Mouse (Mus musculus): ENCODE measurements around the gene Tiam2. TPM values are rescaled to one million over a fixed set of nuclear protein-coding genes. Genes with fewer than 3 reads are reported as not detected.

The Tiam2 gene
- polyA plus RNA-seq, 1 experiment = 2.5 TPM

DNA sequence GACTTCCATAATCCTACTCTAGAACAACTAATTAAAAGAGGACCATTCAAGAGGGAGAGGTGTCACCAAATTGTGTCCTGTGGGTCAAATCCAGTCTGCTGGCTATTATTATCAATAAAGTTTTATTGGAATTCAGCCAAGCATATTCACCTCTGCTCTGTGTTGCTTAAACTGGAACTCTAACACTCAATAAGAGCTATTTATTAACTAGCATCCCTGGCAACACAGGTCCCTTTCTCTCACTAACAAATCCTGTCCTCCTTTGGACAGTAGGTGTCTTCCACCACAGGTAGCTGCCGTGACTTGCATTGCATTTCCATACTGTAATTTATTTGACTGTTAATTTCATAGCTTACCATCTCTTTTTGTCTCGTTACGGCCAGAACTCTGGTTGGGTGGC lies 169.7 kb downstream of the Tiam2 start:
- no peak overlapping the region for H3K27ac ChIP-seq (ENCODE audit: insufficient read depth, low read length)
- H3K36me3 ChIP-seq (ENCODE audit: control insufficient read depth, insufficient read depth, low read length, poor library complexity, severe bottlenecking) = no peaks in the 10 kb centered on the region
- H3K9me3 ChIP-seq (replicated peaks; ENCODE audit: control insufficient read depth, insufficient read depth, low read length, poor library complexity, severe bottlenecking) = no peaks in the 10 kb centered on the region
- no peaks in the 10 kb centered on the region for H3K27me3 ChIP-seq (ENCODE audit: control insufficient read depth, insufficient read depth, low read length, poor library complexity, severe bottlenecking)
- no peak overlapping the region for H3K4me3 ChIP-seq (ENCODE audit: low read depth, low read length)
- TF ChIP-seq POLR2A (IDR thresholded peaks at IDR 0.05; ENCODE audit: insufficient read depth, low read length) (no peak), EP300 (IDR thresholded peaks at IDR 0.05; ENCODE audit: insufficient read depth, low read depth, low read length) (no peak), CTCF (IDR thresholded peaks at IDR 0.05; ENCODE audit: low read depth, low read length) (no peak)
- H3K4me1 ChIP-seq (ENCODE audit: control insufficient read depth, insufficient read depth, low read length) = no peaks in the 10 kb centered on the region
- no peak overlapping the region for H3K9ac ChIP-seq (ENCODE audit: low read depth, poor library complexity, severe bottlenecking)

DNA sequence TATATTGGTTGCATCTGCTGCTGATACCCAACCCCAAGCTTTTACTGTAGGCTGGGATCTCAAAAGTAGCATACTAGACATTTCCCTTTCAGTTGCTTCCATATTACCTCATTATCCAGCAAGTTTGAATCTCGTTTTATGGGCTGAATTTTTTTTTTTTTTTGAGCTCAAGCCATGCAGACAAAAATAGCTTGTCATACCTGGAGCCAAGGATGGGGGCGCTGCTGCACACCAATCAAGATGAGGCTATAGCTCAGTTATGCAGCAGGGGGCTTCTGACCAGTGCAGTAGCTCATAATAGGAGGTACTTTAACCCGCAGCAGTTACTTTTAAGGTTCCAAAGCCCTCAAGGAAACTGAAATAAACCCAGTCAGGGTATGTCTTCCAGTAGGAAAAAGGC lies 171.7 kb downstream of the Tiam2 start:
- Histone ChIP-seq H3K9ac (ENCODE audit: low read depth, poor library complexity, severe bottlenecking) (no peak overlapping the region), H3K27me3 (ENCODE audit: control insufficient read depth, insufficient read depth, low read length, poor library complexity, severe bottlenecking) (no peaks in the 10 kb centered on the region), H3K4me1 (ENCODE audit: control insufficient read depth, insufficient read depth, low read length) (no peaks in the 10 kb centered on the region), H3K4me3 (ENCODE audit: low read depth, low read length) (no peak overlapping the region), H3K9me3 (replicated peaks; ENCODE audit: control insufficient read depth, insufficient read depth, low read length, poor library complexity, severe bottlenecking) (no peaks in the 10 kb centered on the region), H3K27ac (ENCODE audit: insufficient read depth, low read length) (no peak overlapping the region), H3K36me3 (ENCODE audit: control insufficient read depth, insufficient read depth, low read length, poor library complexity, severe bottlenecking) (no peaks in the 10 kb centered on the region)
- TF ChIP-seq CTCF (IDR thresholded peaks at IDR 0.05; ENCODE audit: low read depth, low read length) (peak; percentile 62), POLR2A (IDR thresholded peaks at IDR 0.05; ENCODE audit: insufficient read depth, low read length) (no peak)

DNA sequence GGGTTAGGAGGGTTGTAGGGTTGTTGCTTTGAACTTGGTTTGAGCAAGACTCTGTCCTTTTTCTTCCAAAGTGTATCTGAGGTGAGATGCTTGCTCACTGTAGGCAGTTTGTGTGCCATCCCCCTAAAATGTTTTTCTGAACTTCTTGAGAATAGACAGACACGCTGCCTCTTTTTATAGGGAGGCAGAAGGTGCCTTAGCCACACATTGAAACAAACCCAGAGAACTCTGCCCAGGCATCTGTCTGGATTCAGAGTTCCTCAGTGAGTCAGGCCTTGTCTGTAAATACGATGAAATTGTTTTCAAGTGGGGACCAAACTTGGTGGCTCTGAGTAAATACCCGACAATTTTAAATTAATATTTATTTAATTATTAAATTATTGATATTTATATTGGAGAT lies 172.2 kb downstream of the Tiam2 start:
- no peaks in the 10 kb centered on the region for H3K36me3 ChIP-seq (ENCODE audit: control insufficient read depth, insufficient read depth, low read length, poor library complexity, severe bottlenecking)
- no peak overlapping the region for H3K27ac ChIP-seq (ENCODE audit: insufficient read depth, low read length)
- no peak for TF ChIP-seq EP300 (IDR thresholded peaks at IDR 0.05; ENCODE audit: insufficient read depth, low read depth, low read length)
- no peaks in the 10 kb centered on the region for H3K9me3 ChIP-seq (replicated peaks; ENCODE audit: control insufficient read depth, insufficient read depth, low read length, poor library complexity, severe bottlenecking)
- H3K9ac ChIP-seq (ENCODE audit: low read depth, poor library complexity, severe bottlenecking) = no peak overlapping the region
- H3K4me3 ChIP-seq (ENCODE audit: low read depth, low read length) = no peak overlapping the region
- H3K27me3 ChIP-seq (ENCODE audit: control insufficient read depth, insufficient read depth, low read length, poor library complexity, severe bottlenecking) = no peaks in the 10 kb centered on the region
- H3K4me1 ChIP-seq (ENCODE audit: control insufficient read depth, insufficient read depth, low read length) = no peaks in the 10 kb centered on the region

DNA sequence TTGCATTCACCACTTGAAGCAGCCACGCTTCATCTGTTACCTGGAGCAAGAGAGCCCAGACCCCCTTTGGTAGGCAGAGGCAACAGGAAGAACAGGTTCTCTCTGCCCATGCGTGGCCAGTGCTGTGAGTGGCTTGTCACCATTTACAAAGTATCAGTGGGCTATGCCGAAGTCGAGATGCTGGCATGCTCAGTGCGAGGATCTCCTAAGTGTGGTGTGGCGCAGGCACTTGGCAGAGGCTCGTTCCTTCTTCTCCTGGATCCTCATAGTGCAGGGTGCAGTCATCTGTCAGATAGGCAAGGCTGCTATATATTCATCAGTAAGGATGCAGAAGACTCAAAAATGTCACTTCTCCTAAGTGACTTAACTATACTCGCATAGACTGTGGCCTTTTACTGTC lies 173.1 kb downstream of the Tiam2 start:
- H3K9me3 ChIP-seq (replicated peaks; ENCODE audit: control insufficient read depth, insufficient read depth, low read length, poor library complexity, severe bottlenecking) = no peaks in the 10 kb centered on the region
- no peak overlapping the region for H3K27ac ChIP-seq (ENCODE audit: insufficient read depth, low read length)
- H3K36me3 ChIP-seq (ENCODE audit: control insufficient read depth, insufficient read depth, low read length, poor library complexity, severe bottlenecking) = no peaks in the 10 kb centered on the region
- H3K4me1 ChIP-seq (ENCODE audit: control insufficient read depth, insufficient read depth, low read length) = peaks cover under 1% of the 10 kb centered on the region
- H3K4me3 ChIP-seq (ENCODE audit: low read depth, low read length) = no peak overlapping the region
- no peaks in the 10 kb centered on the region for H3K27me3 ChIP-seq (ENCODE audit: control insufficient read depth, insufficient read depth, low read length, poor library complexity, severe bottlenecking)
- no peak for TF ChIP-seq CTCF (IDR thresholded peaks at IDR 0.05; ENCODE audit: low read depth, low read length)
- no peak overlapping the region for H3K9ac ChIP-seq (ENCODE audit: low read depth, poor library complexity, severe bottlenecking)

DNA sequence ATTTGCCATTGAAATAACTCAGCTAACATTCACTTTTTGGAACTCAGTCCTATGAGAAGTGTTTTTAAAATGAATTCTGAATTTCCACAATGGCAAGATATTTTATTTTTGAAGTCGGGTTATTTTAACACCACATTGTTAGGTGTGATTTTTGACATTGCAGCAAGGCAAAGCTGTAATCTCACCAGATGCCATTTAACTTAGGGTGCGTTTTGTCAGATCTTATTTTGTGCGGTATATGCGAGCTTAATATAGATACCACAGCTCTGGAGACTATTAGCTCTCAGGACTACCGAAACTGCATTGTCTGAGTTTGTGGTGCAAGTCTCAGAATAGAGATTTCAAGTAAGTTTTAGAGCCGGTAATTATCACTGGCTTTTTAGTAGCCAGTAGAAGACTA lies 173.7 kb downstream of the Tiam2 start:
- TF ChIP-seq CTCF (IDR thresholded peaks at IDR 0.05; ENCODE audit: low read depth, low read length) (no peak), EP300 (IDR thresholded peaks at IDR 0.05; ENCODE audit: insufficient read depth, low read depth, low read length) (no peak), POLR2A (IDR thresholded peaks at IDR 0.05; ENCODE audit: insufficient read depth, low read length) (no peak)

DNA sequence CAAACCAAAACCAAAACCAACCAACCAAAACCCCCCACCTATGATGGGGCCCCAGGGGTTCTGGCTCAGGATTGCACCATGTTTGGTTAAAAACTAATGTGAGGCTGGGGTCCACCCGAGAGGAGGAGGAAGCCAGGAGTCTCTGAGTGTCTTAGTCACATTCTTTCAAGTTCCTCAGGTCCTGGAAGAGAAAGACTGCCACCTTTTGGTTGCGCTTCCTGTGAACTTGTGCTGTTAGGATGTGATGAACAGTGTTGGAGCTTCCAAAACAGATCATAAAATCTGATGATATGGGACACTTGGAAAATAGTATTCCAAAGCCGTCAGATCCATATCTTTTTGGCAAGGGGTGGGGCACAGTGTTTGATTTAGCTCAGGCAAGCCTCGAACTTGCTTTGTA lies 174.6 kb downstream of the Tiam2 start:
- Histone ChIP-seq H3K4me1 (ENCODE audit: control insufficient read depth, insufficient read depth, low read length) (peaks cover 5% of the 10 kb centered on the region), H3K27ac (ENCODE audit: insufficient read depth, low read length) (no peak overlapping the region), H3K4me3 (ENCODE audit: low read depth, low read length) (no peak overlapping the region), H3K27me3 (ENCODE audit: control insufficient read depth, insufficient read depth, low read length, poor library complexity, severe bottlenecking) (no peaks in the 10 kb centered on the region), H3K9me3 (replicated peaks; ENCODE audit: control insufficient read depth, insufficient read depth, low read length, poor library complexity, severe bottlenecking) (no peaks in the 10 kb centered on the region), H3K9ac (ENCODE audit: low read depth, poor library complexity, severe bottlenecking) (no peak overlapping the region), H3K36me3 (ENCODE audit: control insufficient read depth, insufficient read depth, low read length, poor library complexity, severe bottlenecking) (no peaks in the 10 kb centered on the region)
- TF ChIP-seq POLR2A (IDR thresholded peaks at IDR 0.05; ENCODE audit: insufficient read depth, low read length) (no peak), CTCF (IDR thresholded peaks at IDR 0.05; ENCODE audit: low read depth, low read length) (no peak), EP300 (IDR thresholded peaks at IDR 0.05; ENCODE audit: insufficient read depth, low read depth, low read length) (no peak)

More for the DNA sequence above, 173.7 kb downstream of the Tiam2 start:
- peaks cover 5% of the 10 kb centered on the region for H3K4me1 ChIP-seq (ENCODE audit: control insufficient read depth, insufficient read depth, low read length)
- H3K9ac ChIP-seq (ENCODE audit: low read depth, poor library complexity, severe bottlenecking) = no peak overlapping the region
- no peaks in the 10 kb centered on the region for H3K9me3 ChIP-seq (replicated peaks; ENCODE audit: control insufficient read depth, insufficient read depth, low read length, poor library complexity, severe bottlenecking)
- H3K27ac ChIP-seq (ENCODE audit: insufficient read depth, low read length) = no peak overlapping the region
- H3K36me3 ChIP-seq (ENCODE audit: control insufficient read depth, insufficient read depth, low read length, poor library complexity, severe bottlenecking) = no peaks in the 10 kb centered on the region
- H3K27me3 ChIP-seq (ENCODE audit: control insufficient read depth, insufficient read depth, low read length, poor library complexity, severe bottlenecking) = no peaks in the 10 kb centered on the region
- H3K4me3 ChIP-seq (ENCODE audit: low read depth, low read length) = no peak overlapping the region
